Mouse (Mus musculus) ES-Bruce4 (cell line): ENCODE data around the gene Zfp865. TPM values are rescaled to one million over a fixed set of nuclear protein-coding genes. Genes with fewer than 3 reads are reported as not detected.

Experiments
- H3K27ac ChIP-seq: 2 replicates; pipeline ENCODE4 v1.5.1; 2012; ENCODE audit warnings: low read length, inconsistent platforms; ENCODE audit not compliant: insufficient read depth
- H3K27me3 ChIP-seq: 2 replicates; pipeline ENCODE4 v1.6.1; 2012; ENCODE audit warnings: mild to moderate bottlenecking, low read length, inconsistent platforms; ENCODE audit not compliant: control insufficient read depth, poor library complexity, insufficient read depth, severe bottlenecking
- H3K36me3 ChIP-seq: 2 replicates; pipeline ENCODE4 v1.6.1; 2012; ENCODE audit warnings: inconsistent platforms, mild to moderate bottlenecking, low read length, moderate library complexity; ENCODE audit not compliant: control insufficient read depth, poor library complexity, insufficient read depth, severe bottlenecking
- H3K4me1 ChIP-seq: one replicate; pipeline ENCODE4 v1.8.1; 2011; ENCODE audit warnings: low read length; ENCODE audit not compliant: control insufficient read depth, insufficient read depth
- H3K4me3 ChIP-seq: 2 replicates; pipeline ENCODE4 v1.5.1; 2011; ENCODE audit warnings: low read depth, mild to moderate bottlenecking, low read length
- H3K9ac ChIP-seq: 2 replicates; pipeline ENCODE4 v1.6.1; 2012; ENCODE audit warnings: low read depth, mild to moderate bottlenecking, inconsistent platforms; ENCODE audit not compliant: poor library complexity, severe bottlenecking
- H3K9me3 ChIP-seq: replicated peaks from 2 replicates; pipeline ENCODE4 v1.6.1; 2012; ENCODE audit warnings: mild to moderate bottlenecking, low read length, inconsistent platforms; ENCODE audit not compliant: control insufficient read depth, poor library complexity, insufficient read depth, severe bottlenecking
- CTCF ChIP-seq: IDR thresholded peaks from one replicate; pipeline ENCODE4 v1.8.1; 2011; ENCODE audit warnings: low read depth, low read length
- EP300 ChIP-seq: IDR thresholded peaks from 2 replicates; pipeline ENCODE4 v1.6.1; 2011; ENCODE audit warnings: low read depth, low read length; ENCODE audit not compliant: insufficient read depth
- POLR2A ChIP-seq: IDR thresholded peaks from one replicate; pipeline ENCODE4 v1.8.1; 2011; ENCODE audit warnings: low read length; ENCODE audit not compliant: insufficient read depth
- polyA plus RNA-seq: library from polyadenylated mRNA; stranded (reverse); fragments of >200 nt; gene quantifications from 2 replicates; pipeline ENCODE4 v1.2.4, GENCODE M21; 2011; ENCODE audit warnings: low read depth; ENCODE audit not compliant: missing spikeins, insufficient read depth, insufficient read length

The Zfp865 gene
- polyA plus RNA-seq, 1 experiment = 23.0 TPM

DNA sequence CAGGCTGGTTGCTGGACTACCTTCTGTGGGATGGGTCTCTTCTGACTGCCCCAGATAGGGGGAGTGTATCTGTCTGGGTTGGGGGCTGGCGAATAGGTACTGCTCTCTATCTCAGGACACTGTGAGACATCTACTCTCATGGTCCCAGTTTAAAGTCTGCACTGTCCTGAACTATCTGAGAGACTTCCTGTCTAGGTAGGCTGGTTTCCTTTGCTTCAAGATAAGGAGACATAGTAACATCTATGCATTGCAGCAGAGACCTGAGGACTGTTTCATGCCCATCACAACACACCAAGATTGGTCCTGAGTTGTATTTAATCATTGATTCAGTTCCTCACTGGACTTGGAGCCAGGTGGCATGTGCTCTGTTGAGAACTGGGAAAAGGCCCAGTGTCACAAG is 65.3 kb downstream of the Zfp865 start:
- Histone ChIP-seq H3K27me3 (no peaks in the 10 kb centered on the region), H3K27ac (no peak overlapping the region), H3K4me3 (no peak overlapping the region), H3K9ac (no peak overlapping the region), H3K4me1 (peaks cover 1% of the 10 kb centered on the region), H3K9me3 (no peaks in the 10 kb centered on the region), H3K36me3 (peaks cover 21% of the 10 kb centered on the region)
- no peak for TF ChIP-seq EP300
- TF ChIP-seq POLR2A = no peak
- no peak for TF ChIP-seq CTCF

Other genes with a start within 250 kb of the Zfp865 start
- not detected in 2 replicates for gene Fam71e2, start 249.1 kb upstream of the Zfp865 start, polyA plus RNA-seq
- 1.4 and 1.9 TPM in 2 replicates for gene Il11, start 237.5 kb upstream of the Zfp865 start, polyA plus RNA-seq
- gene Tmem190, start 237.4 kb upstream of the Zfp865 start, polyA plus RNA-seq = not detected in 2 replicates
- 2.6 and 6.8 TPM in 2 replicates for gene Tmem238, start 230.7 kb upstream of the Zfp865 start, polyA plus RNA-seq
- gene Rpl28, start 227.5 kb upstream of the Zfp865 start, polyA plus RNA-seq = 969 and 977 TPM in 2 replicates
- 474 and 498 TPM in 2 replicates for gene Ube2s, start 207.8 kb upstream of the Zfp865 start, polyA plus RNA-seq
- 3.8 and 5.3 TPM in 2 replicates for gene Shisa7, start 175.7 kb upstream of the Zfp865 start, polyA plus RNA-seq
- 3.8 and 4.2 TPM in 2 replicates for gene Isoc2b, start 150.1 kb upstream of the Zfp865 start, polyA plus RNA-seq
- gene Isoc2a, start 143.2 kb upstream of the Zfp865 start, polyA plus RNA-seq = 3.3 and 4.3 TPM in 2 replicates
- gene Gm36210, start 113.9 kb upstream of the Zfp865 start, polyA plus RNA-seq = 1.1 TPM in 2 replicates
- 5.0 and 5.4 TPM in 2 replicates for gene Zfp628, start 105.2 kb upstream of the Zfp865 start, polyA plus RNA-seq
- gene Nat14, start 98.3 kb upstream of the Zfp865 start, polyA plus RNA-seq = 2.2 and 3.3 TPM in 2 replicates
- 1.5 and 2.0 TPM in 2 replicates for gene Ssc5d, start 94.6 kb upstream of the Zfp865 start, polyA plus RNA-seq
- 0.48 and 1.0 TPM in 2 replicates for gene Sbk2, start 56.0 kb upstream of the Zfp865 start, polyA plus RNA-seq
- gene Sbk3, start 49.2 kb upstream of the Zfp865 start, polyA plus RNA-seq = 0.25 and 0.55 TPM in 2 replicates
- 7.6 and 10.9 TPM in 2 replicates for gene Zfp579, start 24.2 kb upstream of the Zfp865 start, polyA plus RNA-seq
- 2.5 and 4.7 TPM in 2 replicates for gene Zfp524, start 6.0 kb upstream of the Zfp865 start, polyA plus RNA-seq
- gene Fiz1, start 5.7 kb upstream of the Zfp865 start, polyA plus RNA-seq = 43.2 and 57.0 TPM in 2 replicates
- not detected in 2 replicates for gene Gm44973, start 4.9 kb upstream of the Zfp865 start, polyA plus RNA-seq
- gene Ccdc106, start 177 bp downstream of the Zfp865 start, polyA plus RNA-seq = 5.6 and 5.7 TPM in 2 replicates
- 1.9 TPM in 1 of 2 replicates, not detected in the other for gene 4632433K11Rik, start 13.7 kb downstream of the Zfp865 start, polyA plus RNA-seq
- gene Zfp784, start 18.1 kb downstream of the Zfp865 start, polyA plus RNA-seq = 0.30 TPM in 1 of 2 replicates, not detected in the other
- 14.0 and 16.0 TPM in 2 replicates for gene Zfp580, start 31.2 kb downstream of the Zfp865 start, polyA plus RNA-seq
- gene U2af2, start 41.8 kb downstream of the Zfp865 start, polyA plus RNA-seq = 236 and 262 TPM in 2 replicates
- gene Epn1, start 59.9 kb downstream of the Zfp865 start, polyA plus RNA-seq = 68.8 and 69.1 TPM in 2 replicates
- not detected in 2 replicates for gene Rfpl4, start 96.6 kb downstream of the Zfp865 start, polyA plus RNA-seq
- gene Rasl2-9, start 105.6 kb downstream of the Zfp865 start, polyA plus RNA-seq = 0.90 and 1.3 TPM in 2 replicates
- gene Vmn1r55, start 129.3 kb downstream of the Zfp865 start, polyA plus RNA-seq = 0.06 TPM in 2 replicates
- gene Vmn1r56, start 176.4 kb downstream of the Zfp865 start, polyA plus RNA-seq = not detected in 2 replicates
- not detected in 2 replicates for gene Vmn1r57, start 198.1 kb downstream of the Zfp865 start, polyA plus RNA-seq